Mouse (Mus musculus) lung, embryonic 16.5 days (tissue): ENCODE data around the gene Miga2. TPM values are rescaled to one million over a fixed set of nuclear protein-coding genes. Genes with fewer than 3 reads are reported as not detected.

Experiments used
- ATAC-seq: fragments of 200-750 bp; cut with Nextera tagmentation; 2 replicates; pipeline ENCODE4 v1.8.0; 2017; ENCODE audit warnings: low read depth, mild to moderate bottlenecking, moderate library complexity
- H3K27ac ChIP-seq: fragments of 300-500 bp; sonication (generic); 2 replicates; pipeline ENCODE4 v1.5.1; 2014; ENCODE audit warnings: mild to moderate bottlenecking, control low read depth, low read length
- H3K27me3 ChIP-seq: fragments of 300-500 bp; sonication (generic); 2 replicates; pipeline ENCODE4 v1.6.1; 2014; ENCODE audit warnings: low read depth, low read length, mixed read lengths; ENCODE audit not compliant: control insufficient read depth, insufficient read depth
- H3K36me3 ChIP-seq: fragments of 300-500 bp; sonication (generic); 2 replicates; pipeline ENCODE4 v1.6.1; 2014; ENCODE audit warnings: low read length; ENCODE audit not compliant: control insufficient read depth, insufficient read depth
- H3K4me1 ChIP-seq: fragments of 300-500 bp; sonication (generic); replicated peaks from 2 replicates; pipeline ENCODE4 v1.6.1; 2014; ENCODE audit warnings: low read length, mixed read lengths; ENCODE audit not compliant: control insufficient read depth, insufficient read depth
- H3K4me2 ChIP-seq: fragments of 300-500 bp; sonication (generic); 2 replicates; pipeline ENCODE4 v1.6.1; 2014; ENCODE audit warnings: low read depth, low read length, control low read depth
- H3K4me3 ChIP-seq: fragments of 300-500 bp; sonication (generic); 2 replicates; pipeline ENCODE4 v1.5.1; 2014; ENCODE audit warnings: mild to moderate bottlenecking, low read length, control low read depth
- H3K9ac ChIP-seq: fragments of 300-500 bp; sonication (generic); 2 replicates; pipeline ENCODE4 v1.6.1; 2014; ENCODE audit warnings: low read length, control low read depth
- H3K9me3 ChIP-seq: fragments of 300-500 bp; sonication (generic); 2 replicates; pipeline ENCODE4 v1.6.1; 2016; ENCODE audit warnings: low read length; ENCODE audit not compliant: control insufficient read depth
- WGBS: fragments of 180-500 bp; shearing (Covaris S2); extraction: QIAGEN DNeasy Blood & Tissue Kit; methylation state at CpG from one replicate; pipeline ENCODE4 v1.1.7; 2014; 5-methylcytosine and 5-hydroxymethylcytosine counted together
- polyA plus RNA-seq: library from polyadenylated mRNA; unstranded; fragments of >200 nt; fragmentation: Nextera tagmentation; extraction: Ambion mirVana; gene quantifications from 2 replicates; pipeline ENCODE4 v1.2.1, GENCODE M21; 2015

Miga2 gene
- polyA plus RNA-seq, 1 experiment from 2014 or later: 24.8 TPM

- Histone ChIP-seq H3K27me3 (no peaks in the 10 kb centered on the region), H3K9me3 (no peaks in the 10 kb centered on the region), H3K4me2 (no peak overlapping the region), H3K9ac (0 out of 2 replicates have a peak overlapping the region, but pooled peaks have one; percentile 21), H3K4me1 (peaks cover 23% of the 10 kb centered on the region), H3K27ac (no peak overlapping the region), H3K4me3 (no peak overlapping the region), H3K36me3 (0 out of 2 replicates have a peak, but pooled peaks cover 2% of the 10 kb centered on the region)
- WGBS: 41% methylated on average over 4 of the region's 4 CpGs
- ATAC-seq: no peak
Measured at GRCm38 (mm10) chr2:30356266-30356665, 7.8 kb upstream of the Miga2 start.

- 0 out of 2 replicates have a peak, but pooled peaks cover 2% of the 10 kb centered on the region for H3K36me3 ChIP-seq
- no peaks in the 10 kb centered on the region for H3K27me3 ChIP-seq
- no peak overlapping the region for H3K4me3 ChIP-seq
- 50% methylated on average over 9 of the region's 9 CpGs for WGBS
- H3K4me2 ChIP-seq: no peak overlapping the region
- H3K4me1 ChIP-seq: peaks cover 23% of the 10 kb centered on the region
- no peak overlapping the region for H3K9ac ChIP-seq
- H3K27ac ChIP-seq: no peak overlapping the region
- ATAC-seq: no peak
- no peaks in the 10 kb centered on the region for H3K9me3 ChIP-seq
Measured at GRCm38 (mm10) chr2:30356906-30357305, 7.1 kb upstream of the Miga2 start.

- peak overlapping the region; percentile 90 for H3K4me2 ChIP-seq
- no peak for ATAC-seq
- WGBS: 40% methylated on average over 8 of the region's 8 CpGs
Measured at GRCm38 (mm10) chr2:30357552-30358510, 6.2 kb upstream of the Miga2 start.

GRCm38 (mm10) chr2:30358533-30359531 is 5.2 kb upstream of the Miga2 start, which contains the start of gene Sh3glb2:
Sh3glb2 (minus strand) TSS chr2:30359337.
- peak within 1 kb of the TSS; percentile 83 for H3K9ac ChIP-seq
- WGBS: 1% methylated on average over 56 of the region's 73 CpGs

More at GRCm38 (mm10) chr2:30357552-30358510, 6.2 kb upstream of the Miga2 start:
- Histone ChIP-seq H3K9ac (peak overlapping the region; percentile 83), H3K4me3 (peak overlapping the region; percentile 80), H3K9me3 (no peaks in the 10 kb centered on the region), H3K27ac (peak overlapping the region; percentile 32), H3K27me3 (no peaks in the 10 kb centered on the region), H3K36me3 (0 out of 2 replicates have a peak, but pooled peaks cover 2% of the 10 kb centered on the region), H3K4me1 (peaks cover 23% of the 10 kb centered on the region)

GRCm38 (mm10) chr2:30360626-30361025 is 3.4 kb upstream of the Miga2 start:
- Histone ChIP-seq H3K27me3 (no peaks in the 10 kb centered on the region), H3K36me3 (no peaks in the 10 kb centered on the region), H3K27ac (no peak overlapping the region), H3K4me2 (no peak overlapping the region), H3K9me3 (no peaks in the 10 kb centered on the region), H3K4me3 (no peak overlapping the region), H3K4me1 (peaks cover 34% of the 10 kb centered on the region), H3K9ac (no peak overlapping the region)
- no peak for ATAC-seq
- WGBS: 55% methylated on average over 10 of the region's 10 CpGs

More at GRCm38 (mm10) chr2:30358533-30359531, 5.2 kb upstream of the Miga2 start, which contains the start of gene Sh3glb2:
- peak within 1 kb of the TSS; percentile 90 for H3K4me2 ChIP-seq
- peaks cover 23% of the 10 kb centered on the region for H3K4me1 ChIP-seq
- H3K36me3 ChIP-seq: 0 out of 2 replicates have a peak, but pooled peaks cover 2% of the 10 kb centered on the region
- H3K9me3 ChIP-seq: no peaks in the 10 kb centered on the region
- peak; percentile 72 for ATAC-seq
- peak within 1 kb of the TSS; percentile 60 for H3K27ac ChIP-seq
- no peaks in the 10 kb centered on the region for H3K27me3 ChIP-seq
- H3K4me3 ChIP-seq: peak within 1 kb of the TSS; percentile 80

- no peak for ATAC-seq
- Histone ChIP-seq H3K9ac (no peak overlapping the region), H3K4me1 (peaks cover 19% of the 10 kb centered on the region), H3K9me3 (no peaks in the 10 kb centered on the region), H3K27ac (no peak overlapping the region), H3K27me3 (no peaks in the 10 kb centered on the region), H3K4me2 (no peak overlapping the region), H3K36me3 (peaks cover 2% of the 10 kb centered on the region), H3K4me3 (no peak overlapping the region)
- 62% methylated on average over 5 of the region's 5 CpGs for WGBS
Measured at GRCm38 (mm10) chr2:30362865-30363264, 1.2 kb upstream of the Miga2 start.

GRCm38 (mm10) chr2:30365281-30366069 is 1.4 kb downstream of the Miga2 start:
- peaks cover 26% of the 10 kb centered on the region for H3K36me3 ChIP-seq
- no peaks in the 10 kb centered on the region for H3K27me3 ChIP-seq
- peak overlapping the region; percentile 36; the same call in 1 of the 2 replicates for H3K27ac ChIP-seq
- H3K4me2 ChIP-seq: peak overlapping the region; percentile 85
- peak overlapping the region; percentile 74; the same call in 1 of the 2 replicates for H3K9ac ChIP-seq
- no peak for ATAC-seq
- H3K9me3 ChIP-seq: no peaks in the 10 kb centered on the region
- peak overlapping the region; percentile 67 for H3K4me3 ChIP-seq
- peaks cover 12% of the 10 kb centered on the region for H3K4me1 ChIP-seq
- WGBS: 89% methylated on average over 2 of the region's 2 CpGs

GRCm38 (mm10) chr2:30366203-30366602 is 2.2 kb downstream of the Miga2 start:
- no peak for ATAC-seq
- peak overlapping the region; percentile 36; the same call in 1 of the 2 replicates for H3K27ac ChIP-seq
- no peaks in the 10 kb centered on the region for H3K9me3 ChIP-seq
- WGBS: 44% methylated on average over 5 of the region's 5 CpGs
- H3K4me3 ChIP-seq: no peak overlapping the region
- peaks cover 12% of the 10 kb centered on the region for H3K4me1 ChIP-seq
- H3K27me3 ChIP-seq: no peaks in the 10 kb centered on the region
- no peak overlapping the region for H3K9ac ChIP-seq
- H3K4me2 ChIP-seq: no peak overlapping the region
- peaks cover 29% of the 10 kb centered on the region for H3K36me3 ChIP-seq
